Mouse (Mus musculus) hindbrain, embryonic 13.5 days (tissue): Measurements from ENCODE around the gene Ifrd2. TPM values are rescaled to one million over a fixed set of nuclear protein-coding genes. Genes with fewer than 3 reads are reported as not detected.

Experiments
- ATAC-seq: fragments of 200-750 bp; cut with Nextera tagmentation; 2 replicates; pipeline ENCODE4 v1.8.0; 2017; ENCODE audit warnings: moderate TSS enrichment; ENCODE audit not compliant: low FRiP score
- H3K27ac ChIP-seq: fragments of 300-500 bp; sonication (generic); 2 replicates; pipeline ENCODE4 v1.5.1; 2015; ENCODE audit warnings: inconsistent platforms, mild to moderate bottlenecking, moderate library complexity
- H3K27me3 ChIP-seq: fragments of 300-500 bp; sonication (generic); 2 replicates; pipeline ENCODE4 v1.6.1; 2015; ENCODE audit warnings: mild to moderate bottlenecking, inconsistent platforms
- H3K36me3 ChIP-seq: fragments of 300-500 bp; sonication (generic); 2 replicates; pipeline ENCODE4 v1.6.1; 2015; ENCODE audit warnings: mild to moderate bottlenecking, inconsistent platforms
- H3K4me1 ChIP-seq: fragments of 300-500 bp; sonication (generic); replicated peaks from 2 replicates; pipeline ENCODE4 v1.6.1; 2015; ENCODE audit warnings: inconsistent platforms
- H3K4me2 ChIP-seq: fragments of 300-500 bp; sonication (generic); 2 replicates; pipeline ENCODE4 v1.6.1; 2015; ENCODE audit warnings: inconsistent platforms, mild to moderate bottlenecking, moderate library complexity
- H3K4me3 ChIP-seq: fragments of 300-500 bp; sonication (generic); 2 replicates; pipeline ENCODE4 v1.5.1; 2015; ENCODE audit warnings: mild to moderate bottlenecking, inconsistent platforms
- H3K9ac ChIP-seq: fragments of 300-500 bp; sonication (generic); 2 replicates; pipeline ENCODE4 v1.6.1; 2015; ENCODE audit warnings: mild to moderate bottlenecking, inconsistent platforms
- H3K9me3 ChIP-seq: fragments of 300-500 bp; sonication (generic); 2 replicates; pipeline ENCODE4 v1.6.1; 2016; ENCODE audit warnings: inconsistent platforms
- WGBS: fragments of 180-500 bp; shearing (Covaris S2); methylation state at CpG from one replicate; pipeline ENCODE4 v1.1.7; 2015; 5-methylcytosine and 5-hydroxymethylcytosine counted together
- polyA plus RNA-seq: library from polyadenylated mRNA; unstranded; fragments of >200 nt; fragmentation: Nextera tagmentation; extraction: Ambion mirVana; gene quantifications from 2 replicates; pipeline ENCODE4 v1.2.1, GENCODE M21; 2015

Gene Ifrd2
- polyA plus RNA-seq, 1 experiment from 2014 or later, result 11.8 TPM

GRCm38 (mm10) chr9:107631311-107631826 is 43.9 kb downstream of the Ifrd2 start:
- H3K4me3 ChIP-seq, result peak overlapping the region; percentile 84; the same call in 1 of the 2 replicates

GRCm38 (mm10) chr9:107631861-107632260 is 44.4 kb downstream of the Ifrd2 start:
- Histone ChIP-seq H3K27ac (peak overlapping the region; percentile 97), H3K9ac (peak overlapping the region; percentile 94), H3K4me3 (peak overlapping the region; percentile 84), H3K36me3 (no peaks in the 10 kb centered on the region), H3K4me2 (peak overlapping the region; percentile 95), H3K9me3 (no peaks in the 10 kb centered on the region), H3K27me3 (no peaks in the 10 kb centered on the region), H3K4me1 (peaks cover 92% of the 10 kb centered on the region)
- 59% methylated on average over 8 of the region's 8 CpGs for WGBS
- ATAC-seq, result no peak

More at GRCm38 (mm10) chr9:107631311-107631826, 43.9 kb downstream of the Ifrd2 start:
- H3K9me3 ChIP-seq, result no peaks in the 10 kb centered on the region
- H3K4me1 ChIP-seq, result peaks cover 93% of the 10 kb centered on the region
- no peaks in the 10 kb centered on the region for H3K36me3 ChIP-seq
- peak overlapping the region; percentile 94 for H3K9ac ChIP-seq
- WGBS, result 22% methylated on average over 9 of the region's 9 CpGs
- no peaks in the 10 kb centered on the region for H3K27me3 ChIP-seq
- H3K27ac ChIP-seq, result peak overlapping the region; percentile 97
- ATAC-seq, result no peak
- peak overlapping the region; percentile 95 for H3K4me2 ChIP-seq

DNA sequence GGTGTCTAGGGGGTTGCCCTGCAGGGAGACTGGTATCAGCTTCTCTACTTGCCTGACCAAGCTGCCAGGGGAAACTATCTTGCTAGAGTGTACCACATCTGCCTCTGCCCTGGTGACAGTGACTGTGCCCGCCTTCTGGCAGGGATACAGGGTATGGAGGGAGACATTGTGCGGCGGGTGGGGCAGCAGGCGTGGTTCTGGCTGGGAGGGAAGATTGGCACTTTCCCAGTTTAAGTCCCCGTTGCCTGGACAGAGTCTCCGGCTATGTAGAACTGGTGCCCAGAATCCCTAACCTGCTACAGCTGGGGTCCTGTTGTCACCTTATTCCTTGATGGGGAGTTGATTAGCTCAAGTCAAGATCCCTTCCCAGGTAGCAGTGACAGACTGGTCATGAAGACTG is 45.0 kb downstream of the Ifrd2 start:
- Histone ChIP-seq H3K4me2 (peak overlapping the region; percentile 95), H3K9me3 (no peaks in the 10 kb centered on the region), H3K4me3 (peak overlapping the region; percentile 84), H3K27me3 (no peaks in the 10 kb centered on the region), H3K4me1 (peaks cover 92% of the 10 kb centered on the region), H3K9ac (peak overlapping the region; percentile 94), H3K27ac (peak overlapping the region; percentile 97), H3K36me3 (no peaks in the 10 kb centered on the region)
- WGBS, result 16% methylated on average over 6 of the region's 6 CpGs
- no peak for ATAC-seq

DNA sequence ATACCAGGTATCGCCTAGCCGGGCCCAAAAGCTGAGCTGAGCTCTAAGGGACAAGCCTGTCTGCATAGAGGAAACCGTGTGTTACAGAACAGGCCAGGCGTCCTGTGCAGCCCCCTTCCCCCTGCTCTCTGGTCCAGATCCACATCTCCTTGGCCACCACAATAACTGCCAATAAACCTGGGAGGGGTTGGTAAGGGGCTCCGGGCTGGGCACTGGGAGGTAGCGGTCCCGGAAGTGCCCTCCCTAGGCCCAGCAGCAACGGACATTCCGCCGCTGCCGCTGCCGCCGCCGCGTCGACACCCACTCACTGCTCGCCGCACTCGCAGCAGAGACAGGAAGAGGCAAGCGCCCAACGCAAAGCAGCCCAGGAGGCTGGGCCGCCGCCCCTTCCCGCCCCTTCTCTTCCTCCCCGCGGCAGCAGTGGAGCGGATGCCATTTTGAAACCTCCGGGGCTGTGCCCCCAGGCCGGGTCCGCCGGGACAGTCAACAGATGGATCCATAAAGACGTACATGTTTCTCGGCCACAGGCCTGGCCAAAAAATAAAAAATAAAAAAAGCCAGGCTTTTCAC is 45.7 kb downstream of the Ifrd2 start:
- Histone ChIP-seq H3K4me2 (peak overlapping the region; percentile 95), H3K36me3 (no peaks in the 10 kb centered on the region), H3K9ac (peak overlapping the region; percentile 94), H3K27me3 (no peaks in the 10 kb centered on the region), H3K9me3 (no peaks in the 10 kb centered on the region), H3K4me3 (peak overlapping the region; percentile 84), H3K27ac (peak overlapping the region; percentile 97), H3K4me1 (peaks cover 91% of the 10 kb centered on the region)
- WGBS, result under 1% methylated on average over 32 of the region's 33 CpGs
- ATAC-seq, result no peak

DNA sequence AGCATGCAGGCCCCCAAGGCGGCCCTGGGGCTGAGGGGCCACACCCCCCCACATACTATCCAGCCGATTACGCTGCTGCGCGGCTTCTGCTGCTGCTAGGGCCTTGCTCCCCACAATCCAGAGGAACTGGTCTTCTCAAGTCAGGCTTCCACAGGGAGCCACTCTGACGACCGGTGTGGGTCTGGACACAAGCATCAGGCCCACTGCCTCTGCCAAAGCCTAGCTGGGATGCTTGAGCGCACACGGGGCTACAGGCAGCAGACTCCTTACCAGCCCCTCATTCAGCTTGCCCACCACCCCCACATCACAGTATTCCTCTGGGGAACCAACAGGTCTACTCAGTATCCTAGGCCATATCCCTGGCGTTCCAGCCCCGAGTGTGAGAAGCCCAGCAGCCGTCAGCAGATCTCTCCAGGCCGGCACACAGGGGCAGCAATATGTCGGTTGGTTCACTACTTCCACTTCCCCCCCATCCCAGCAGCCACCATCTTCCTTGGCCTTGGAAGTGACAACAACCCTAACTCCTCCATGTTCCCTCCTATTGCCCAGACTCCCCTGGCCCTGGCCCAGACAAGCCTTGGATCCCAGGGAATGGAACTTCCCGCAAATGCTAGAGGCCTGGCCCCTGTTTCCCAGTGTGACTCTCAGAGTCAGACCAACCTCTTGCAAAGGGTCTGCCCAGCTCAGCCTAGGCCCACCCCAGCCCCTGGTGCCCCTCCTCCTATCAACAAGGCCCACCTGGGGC is 46.4 kb downstream of the Ifrd2 start:
- H3K4me1 ChIP-seq, result peaks cover 85% of the 10 kb centered on the region
- H3K4me3 ChIP-seq, result peak overlapping the region; percentile 84
- 0% methylated on average over 15 of the region's 15 CpGs for WGBS
- no peak for ATAC-seq
- H3K4me2 ChIP-seq, result peak overlapping the region; percentile 95
- H3K9me3 ChIP-seq, result no peaks in the 10 kb centered on the region
- no peaks in the 10 kb centered on the region for H3K36me3 ChIP-seq
- H3K27ac ChIP-seq, result peak overlapping the region; percentile 97
- peak overlapping the region; percentile 94 for H3K9ac ChIP-seq
- H3K27me3 ChIP-seq, result no peaks in the 10 kb centered on the region

- Histone ChIP-seq H3K27me3 (no peaks in the 10 kb centered on the region), H3K4me1 (peaks cover 77% of the 10 kb centered on the region), H3K9ac (peak overlapping the region; percentile 94), H3K4me3 (peak overlapping the region; percentile 84), H3K27ac (peak overlapping the region; percentile 97), H3K9me3 (no peaks in the 10 kb centered on the region), H3K36me3 (no peaks in the 10 kb centered on the region), H3K4me2 (peak overlapping the region; percentile 95)
- ATAC-seq, result no peak
- 1% methylated on average over 35 of the region's 35 CpGs for WGBS
These were observed 47.2 kb downstream of the Ifrd2 start for GRCm38 (mm10) chr9:107634406-107635278.

DNA sequence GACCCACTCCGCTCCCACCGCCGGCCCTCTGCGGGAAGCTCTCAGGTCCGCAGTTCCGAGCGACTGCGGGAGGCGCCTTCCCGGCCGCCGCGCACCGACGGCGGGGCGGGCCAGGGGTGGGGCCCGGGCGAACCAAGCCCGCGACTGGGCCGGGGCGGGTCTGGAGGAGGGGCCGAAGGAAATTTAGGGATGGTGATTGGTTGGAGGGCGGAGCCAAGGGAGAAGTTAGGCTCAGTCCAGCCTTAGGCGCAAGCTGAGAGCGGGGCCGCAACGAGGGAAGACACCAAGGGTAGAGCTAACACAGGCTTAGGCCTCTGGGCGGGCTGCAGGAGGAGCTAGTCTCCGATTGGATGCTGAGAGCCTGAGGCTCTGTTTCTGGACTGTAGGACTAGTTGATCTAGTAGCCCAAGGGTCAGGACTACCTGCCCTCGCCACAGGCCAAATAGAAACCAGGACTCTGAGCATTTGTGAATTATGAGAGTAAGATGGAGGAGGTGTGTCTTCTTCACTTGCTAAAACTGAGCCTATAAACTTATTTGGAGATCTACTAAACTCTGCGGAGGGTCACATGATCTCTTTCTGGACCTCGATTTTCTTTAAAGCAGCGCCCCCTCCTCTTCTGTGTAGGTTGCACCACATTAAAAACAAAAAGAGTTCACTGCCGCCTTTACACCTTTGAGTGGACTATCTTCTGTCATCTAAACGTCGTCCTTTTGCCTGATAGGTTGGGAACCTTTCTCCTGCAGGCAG is 48.0 kb downstream of the Ifrd2 start, which contains the start of gene Gnai2:
TSS of gene Gnai2 (minus strand) at position 89 of the 750 bp plus-strand sequence.
- 1% methylated on average over 38 of the region's 38 CpGs for WGBS
- Histone ChIP-seq H3K27ac (peak within 1 kb of the TSS; percentile 97), H3K4me2 (peak within 1 kb of the TSS; percentile 95), H3K9me3 (no peaks in the 10 kb centered on the region), H3K4me1 (peaks cover 71% of the 10 kb centered on the region), H3K36me3 (no peaks in the 10 kb centered on the region), H3K9ac (peak within 1 kb of the TSS; percentile 94), H3K4me3 (peak within 1 kb of the TSS; percentile 84), H3K27me3 (no peaks in the 10 kb centered on the region)
- ATAC-seq, result peak; percentile 90

DNA sequence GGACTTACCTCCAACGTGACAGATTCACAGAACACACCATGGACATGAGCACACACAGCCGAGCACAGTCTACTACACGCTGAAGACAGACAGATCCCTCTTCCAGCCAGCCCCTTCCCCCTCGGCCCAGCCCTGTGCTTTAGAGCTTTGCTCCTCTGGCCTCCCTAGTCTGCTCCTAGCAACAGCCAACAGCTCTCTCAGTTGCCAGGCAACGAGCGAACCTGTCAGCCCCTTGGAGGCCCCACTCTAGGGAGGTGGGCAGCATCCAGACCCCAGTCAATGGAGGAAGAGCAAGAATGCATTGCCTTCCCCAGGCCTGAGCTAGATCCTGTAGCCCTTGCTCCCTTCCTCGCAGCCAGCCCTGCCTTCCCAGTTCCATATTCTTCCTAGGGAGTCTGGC is 49.6 kb downstream of the Ifrd2 start:
- H3K36me3 ChIP-seq, result no peaks in the 10 kb centered on the region
- no peaks in the 10 kb centered on the region for H3K9me3 ChIP-seq
- peak overlapping the region; percentile 9 for H3K9ac ChIP-seq
- no peak overlapping the region for H3K4me3 ChIP-seq
- peak overlapping the region; percentile 89 for H3K27ac ChIP-seq
- peak overlapping the region; percentile 36 for H3K4me2 ChIP-seq
- 12% methylated on average over 7 of the region's 7 CpGs for WGBS
- peak; percentile 36 for ATAC-seq
- peaks cover 64% of the 10 kb centered on the region for H3K4me1 ChIP-seq
- H3K27me3 ChIP-seq, result no peaks in the 10 kb centered on the region

- Histone ChIP-seq H3K4me1 (peaks cover 52% of the 10 kb centered on the region), H3K4me3 (no peak overlapping the region), H3K36me3 (no peaks in the 10 kb centered on the region), H3K4me2 (no peak overlapping the region), H3K9me3 (no peaks in the 10 kb centered on the region), H3K27me3 (0 out of 2 replicates have a peak, but pooled peaks cover 4% of the 10 kb centered on the region), H3K9ac (no peak overlapping the region), H3K27ac (no peak overlapping the region)
- no peak for ATAC-seq
- 35% methylated on average over 8 of the region's 8 CpGs for WGBS
These were observed 52.9 kb downstream of the Ifrd2 start for GRCm38 (mm10) chr9:107640257-107640772.

- H3K9ac ChIP-seq, result 0 out of 2 replicates have a peak overlapping the region, but pooled peaks have one; percentile 39
- H3K4me3 ChIP-seq, result no peak overlapping the region
- no peak overlapping the region for H3K27ac ChIP-seq
- H3K4me2 ChIP-seq, result no peak overlapping the region
- peaks cover 40% of the 10 kb centered on the region for H3K4me1 ChIP-seq
- H3K9me3 ChIP-seq, result no peaks in the 10 kb centered on the region
- whole genome bisulfite sequencing, result 44% methylated on average over 8 of the region's 8 CpGs
- no peaks in the 10 kb centered on the region for H3K36me3 ChIP-seq
- ATAC-seq, result no peak
- H3K27me3 ChIP-seq, result 0 out of 2 replicates have a peak, but pooled peaks cover 4% of the 10 kb centered on the region
These were observed 54.2 kb downstream of the Ifrd2 start for GRCm38 (mm10) chr9:107641666-107642065.
